Mouse (Mus musculus) limb, embryonic 10.5 days (tissue): ENCODE data around the gene Gpr88. TPM values are rescaled to one million over a fixed set of nuclear protein-coding genes. Genes with fewer than 3 reads are reported as not detected.

ENCODE experiments used
- DNase-seq: peaks from one replicate; pipeline ENCODE4 v3.0.0-alpha.2; 2017; ENCODE audit warnings: low spot score
- H3K27ac ChIP-seq: fragments of 300-500 bp; sonication (generic); 2 replicates; pipeline ENCODE4 v1.5.1; 2016; ENCODE audit warnings: mild to moderate bottlenecking
- H3K27me3 ChIP-seq: fragments of 300-500 bp; sonication (generic); 2 replicates; pipeline ENCODE4 v1.6.1; 2016; ENCODE audit warnings: low read depth, mild to moderate bottlenecking; ENCODE audit not compliant: poor library complexity, severe bottlenecking
- H3K36me3 ChIP-seq: fragments of 300-500 bp; sonication (generic); 2 replicates; pipeline ENCODE4 v1.6.1; 2016; ENCODE audit warnings: mild to moderate bottlenecking, moderate library complexity
- H3K4me1 ChIP-seq: fragments of 300-500 bp; sonication (generic); 2 replicates; pipeline ENCODE4 v1.6.1; 2016
- H3K4me3 ChIP-seq: fragments of 300-500 bp; sonication (generic); 2 replicates; pipeline ENCODE4 v1.5.1; 2016; ENCODE audit warnings: mild to moderate bottlenecking, moderate library complexity
- H3K9me3 ChIP-seq: fragments of 300-500 bp; sonication (generic); replicated peaks from 2 replicates; pipeline ENCODE4 v1.6.1; 2016; ENCODE audit warnings: mild to moderate bottlenecking
- WGBS: fragments of 180-500 bp; shearing (Covaris S2); methylation state at CpG from one replicate; pipeline ENCODE4 v1.1.7; 2016; 5-methylcytosine and 5-hydroxymethylcytosine counted together
- polyA plus RNA-seq: library from polyadenylated mRNA; unstranded; fragments of >200 nt; fragmentation: Nextera tagmentation; extraction: Ambion mirVana; gene quantifications from 2 replicates; pipeline ENCODE4 v1.2.1, GENCODE M21; 2016

The Gpr88 gene
- polyA plus RNA-seq, 1 experiment from 2014 or later: 0.05 TPM

DNA sequence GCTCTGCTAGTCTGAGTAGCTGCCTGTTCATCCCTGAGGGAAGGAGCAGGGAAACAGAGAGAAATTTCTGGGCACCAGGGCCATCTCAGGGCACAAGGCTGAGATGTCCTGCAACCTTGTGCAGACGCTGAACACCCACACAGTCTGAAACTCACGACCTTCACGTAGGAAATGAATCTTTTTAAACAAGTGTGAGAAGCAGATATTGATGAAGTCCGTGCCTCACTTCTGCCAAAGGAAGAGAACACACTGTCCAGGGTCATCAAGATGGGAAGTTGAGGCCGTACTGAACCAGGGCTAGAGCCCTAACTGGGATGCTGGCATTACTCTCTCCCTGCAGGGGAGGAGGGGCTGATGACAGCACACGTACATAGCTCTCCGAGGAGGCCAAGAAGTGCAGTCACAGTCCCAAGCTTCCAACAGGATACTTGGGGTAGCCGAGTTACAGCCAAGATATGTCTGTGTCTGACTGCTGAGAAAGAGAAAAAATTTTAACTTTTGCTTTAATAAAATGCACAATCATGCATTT, 46.9 kb downstream of the Gpr88 start:
- no peak for DNase-seq
- H3K36me3 ChIP-seq: no peaks in the 10 kb centered on the region
- 71% methylated on average over 8 of the region's 8 CpGs for WGBS
- H3K27ac ChIP-seq: no peak overlapping the region
- H3K4me1 ChIP-seq: no peaks in the 10 kb centered on the region
- no peaks in the 10 kb centered on the region for H3K9me3 ChIP-seq
- no peaks in the 10 kb centered on the region for H3K27me3 ChIP-seq
- no peak overlapping the region for H3K4me3 ChIP-seq

DNA sequence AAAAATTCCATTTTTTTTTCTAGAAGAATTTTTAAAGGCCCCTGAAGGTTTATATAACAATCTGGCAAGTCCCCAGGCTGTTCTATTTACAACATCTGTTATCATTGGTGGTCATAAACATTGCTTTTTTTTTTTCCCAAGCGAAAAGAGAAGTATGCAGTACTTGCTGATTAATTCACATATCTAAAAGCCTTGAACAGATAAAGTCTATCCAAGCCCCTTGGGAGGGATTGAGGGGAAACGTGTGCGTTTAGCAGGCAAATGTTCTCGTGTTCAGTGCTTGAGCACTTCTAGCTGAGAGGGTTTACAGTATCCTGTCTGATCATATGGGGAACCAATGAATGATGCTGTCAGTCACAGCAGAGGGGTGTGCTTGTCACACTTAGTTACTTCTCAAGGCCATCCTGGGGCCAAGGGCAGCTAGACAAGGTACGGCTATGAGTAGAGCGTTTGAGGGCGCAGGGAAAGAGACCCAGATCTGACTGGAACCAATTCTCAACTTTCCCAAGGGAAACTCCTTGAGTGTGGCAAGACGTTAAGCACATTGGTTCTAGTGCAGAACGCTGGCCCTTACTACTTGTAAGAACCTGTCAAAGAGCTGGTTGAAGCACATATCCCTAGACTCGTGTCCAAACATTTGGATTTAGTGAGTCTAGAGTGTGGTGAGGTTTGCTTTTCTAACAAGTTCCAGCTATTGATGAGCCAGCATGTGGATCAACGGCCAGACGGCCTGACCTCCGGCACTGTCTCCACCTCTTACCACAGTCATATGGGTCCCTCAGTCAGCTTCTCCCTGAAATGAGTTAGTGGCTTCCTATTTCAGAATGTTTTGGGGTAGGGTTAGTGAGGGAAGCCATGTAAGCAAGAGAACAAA, 47.7 kb downstream of the Gpr88 start:
- WGBS: 84% methylated on average over 13 of the region's 13 CpGs
- no peaks in the 10 kb centered on the region for H3K9me3 ChIP-seq
- no peaks in the 10 kb centered on the region for H3K27me3 ChIP-seq
- H3K4me3 ChIP-seq: no peak overlapping the region
- DNase-seq: no peak
- no peaks in the 10 kb centered on the region for H3K4me1 ChIP-seq
- H3K27ac ChIP-seq: no peak overlapping the region
- H3K36me3 ChIP-seq: no peaks in the 10 kb centered on the region

DNA sequence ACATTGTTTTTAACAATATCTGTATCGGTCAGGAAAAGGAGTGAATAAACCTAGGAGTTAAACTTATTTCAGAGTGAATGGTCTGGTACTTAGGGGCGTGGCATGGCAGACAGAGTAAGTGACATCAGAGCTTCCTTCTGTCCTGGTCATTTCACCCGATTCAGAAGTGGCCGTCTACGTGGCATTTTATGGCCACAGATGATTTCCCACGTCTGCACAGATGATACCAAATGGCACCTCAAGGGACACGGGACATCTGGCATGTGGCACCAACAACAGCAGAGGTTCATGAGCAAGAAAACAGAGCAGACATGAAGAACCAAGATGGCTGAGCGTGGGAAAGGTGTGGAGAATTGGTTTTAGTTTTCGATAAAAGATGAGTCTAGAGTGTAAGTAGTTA, 48.7 kb downstream of the Gpr88 start:
- no peaks in the 10 kb centered on the region for H3K27me3 ChIP-seq
- no peak for DNase-seq
- H3K4me1 ChIP-seq: peaks cover 5% of the 10 kb centered on the region; the same call in 1 of the 2 replicates
- H3K36me3 ChIP-seq: no peaks in the 10 kb centered on the region
- H3K27ac ChIP-seq: no peak overlapping the region
- H3K9me3 ChIP-seq: no peaks in the 10 kb centered on the region
- no peak overlapping the region for H3K4me3 ChIP-seq
- 87% methylated on average over 9 of the region's 9 CpGs for WGBS

DNA sequence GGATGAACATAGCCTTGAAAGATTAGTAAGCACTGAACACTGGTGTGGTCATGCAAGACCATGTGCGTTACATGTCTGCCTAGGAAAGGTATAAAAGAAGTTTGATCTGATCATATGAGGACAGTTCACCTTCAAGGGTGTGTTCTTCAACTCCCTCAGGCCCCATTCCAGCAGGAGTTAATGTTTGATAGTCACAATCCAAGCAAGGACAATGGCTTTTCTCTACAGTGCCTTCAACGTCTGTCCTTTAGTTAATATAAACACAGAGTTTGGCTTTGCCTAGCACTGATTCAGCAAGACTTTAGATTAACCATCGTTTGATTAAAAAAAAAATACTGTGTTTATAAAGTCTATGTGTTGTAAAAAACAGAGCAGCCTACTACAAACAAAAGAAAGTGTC, 49.4 kb downstream of the Gpr88 start:
- Histone ChIP-seq H3K4me1 (peaks cover 5% of the 10 kb centered on the region; the same call in 1 of the 2 replicates), H3K4me3 (no peak overlapping the region), H3K27me3 (no peaks in the 10 kb centered on the region), H3K36me3 (no peaks in the 10 kb centered on the region), H3K9me3 (no peaks in the 10 kb centered on the region), H3K27ac (no peak overlapping the region)
- DNase-seq: no peak
- WGBS: 77% methylated on average over 3 of the region's 3 CpGs

DNA sequence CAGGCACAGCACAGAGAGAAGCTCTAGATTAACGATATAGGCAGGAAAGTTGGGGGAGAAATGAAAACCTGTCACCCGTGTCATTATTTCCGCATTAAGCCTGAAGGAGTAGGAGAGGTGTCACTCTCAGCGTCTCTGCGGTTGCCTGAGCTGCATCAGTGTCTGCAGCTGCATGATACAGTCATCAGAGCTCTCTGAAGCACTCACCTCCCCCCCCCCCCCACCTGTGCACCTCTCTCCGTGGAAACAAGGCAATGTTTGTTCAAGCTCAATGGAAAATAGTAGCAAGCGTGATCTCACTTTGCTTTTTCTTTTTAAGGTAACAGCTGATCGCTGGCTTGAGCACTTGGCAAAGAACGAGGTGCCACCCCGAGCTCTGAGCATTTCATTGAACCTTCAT, 53.2 kb downstream of the Gpr88 start:
- 82% methylated on average over 10 of the region's 10 CpGs for WGBS
- Histone ChIP-seq H3K36me3 (no peaks in the 10 kb centered on the region), H3K4me3 (no peak overlapping the region), H3K27ac (no peak overlapping the region), H3K9me3 (no peaks in the 10 kb centered on the region), H3K27me3 (no peaks in the 10 kb centered on the region), H3K4me1 (peaks cover 5% of the 10 kb centered on the region; the same call in 1 of the 2 replicates)
- no peak for DNase-seq

Other genes with a start within 250 kb of the Gpr88 start
- 27.9 and 29.5 TPM in 2 replicates for gene Slc30a7, start 246.1 kb downstream of the Gpr88 start, polyA plus RNA-seq
- gene Extl2, start 246.0 kb downstream of the Gpr88 start, polyA plus RNA-seq: 16.2 and 17.4 TPM in 2 replicates
- gene Vcam1, start 123.8 kb downstream of the Gpr88 start, polyA plus RNA-seq: 35.6 and 68.9 TPM in 2 replicates
- gene Cdc14a, start 170.5 kb upstream of the Gpr88 start, polyA plus RNA-seq: 12.0 and 13.1 TPM in 2 replicates